Mouse (Mus musculus) frontal cortex, postnatal 10 days (tissue): ENCODE data around the gene Timm10.

Experiments
- DNase-seq, 2 experiments: peaks; one replicate each; pipeline ENCODE4 v3.0.0; 2022; ENCODE audit warnings: low spot score in 2 of 2, mixed read lengths in 1 of 2

Gene Timm10

DNA sequence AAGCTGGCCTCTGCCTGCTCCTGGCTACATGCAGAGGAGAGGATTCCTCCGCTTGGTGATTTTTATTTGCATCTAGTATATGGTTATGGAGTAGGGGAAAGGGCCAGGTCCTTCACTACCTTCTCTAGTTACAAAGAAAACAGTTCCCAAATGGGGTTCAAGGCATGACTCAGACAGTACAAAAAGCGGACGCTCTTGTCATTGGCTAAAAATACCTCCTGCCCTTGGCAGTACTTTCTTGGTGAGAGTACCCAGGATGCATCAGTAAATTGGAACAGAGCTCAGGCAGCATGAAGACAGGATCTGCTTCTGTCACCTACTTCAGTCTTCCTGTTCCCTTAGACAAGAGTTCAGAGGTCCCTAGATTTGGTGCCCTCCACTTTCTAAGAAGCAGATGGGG lies 6.9 kb upstream of the Timm10 start:
- no peak for DNase-seq

DNA sequence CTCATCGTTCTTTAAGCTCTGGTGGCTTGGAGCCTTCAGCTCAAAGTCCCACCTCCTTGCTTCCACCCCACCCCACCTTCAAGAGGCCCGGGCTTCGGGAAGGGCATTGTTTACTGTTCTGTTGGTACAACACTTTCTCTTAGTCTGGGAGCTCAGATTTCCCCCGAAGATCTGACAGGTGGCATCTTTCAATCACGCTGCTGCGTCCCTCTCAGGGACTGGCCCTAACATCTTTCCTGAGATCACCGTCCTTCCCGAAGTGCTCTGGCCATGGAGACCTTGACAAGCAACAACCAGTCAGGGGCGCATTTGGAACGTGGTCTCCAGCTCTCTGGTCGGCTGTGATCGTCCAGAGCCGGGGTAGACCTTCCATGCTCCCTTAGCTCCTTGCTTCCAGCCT lies 4.2 kb upstream of the Timm10 start, which contains the start of gene Smtnl1:
Smtnl1 (minus strand) TSS at position 101 of the 400 bp plus-strand sequence.
- no peak for DNase-seq

DNA sequence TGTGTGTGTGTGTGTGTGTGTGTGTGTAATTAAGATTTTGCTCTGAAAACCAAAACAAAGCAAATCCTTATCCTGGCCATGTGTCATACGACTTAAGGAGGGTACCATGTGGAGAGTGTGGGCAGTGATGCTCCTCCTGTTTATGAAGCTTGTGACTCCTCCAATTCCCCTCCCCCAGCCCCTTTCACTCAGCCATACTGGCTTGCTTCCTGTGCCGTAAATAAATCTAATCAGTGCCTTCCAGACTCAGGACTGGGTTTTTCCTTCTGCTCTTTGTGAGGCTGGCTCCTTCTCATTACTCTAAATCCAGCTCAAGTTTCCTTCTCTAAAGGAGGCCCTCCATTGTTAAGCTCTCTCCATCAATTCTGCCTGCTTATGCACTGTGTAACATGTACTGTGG lies 3.6 kb upstream of the Timm10 start:
- DNase-seq: no peak

DNA sequence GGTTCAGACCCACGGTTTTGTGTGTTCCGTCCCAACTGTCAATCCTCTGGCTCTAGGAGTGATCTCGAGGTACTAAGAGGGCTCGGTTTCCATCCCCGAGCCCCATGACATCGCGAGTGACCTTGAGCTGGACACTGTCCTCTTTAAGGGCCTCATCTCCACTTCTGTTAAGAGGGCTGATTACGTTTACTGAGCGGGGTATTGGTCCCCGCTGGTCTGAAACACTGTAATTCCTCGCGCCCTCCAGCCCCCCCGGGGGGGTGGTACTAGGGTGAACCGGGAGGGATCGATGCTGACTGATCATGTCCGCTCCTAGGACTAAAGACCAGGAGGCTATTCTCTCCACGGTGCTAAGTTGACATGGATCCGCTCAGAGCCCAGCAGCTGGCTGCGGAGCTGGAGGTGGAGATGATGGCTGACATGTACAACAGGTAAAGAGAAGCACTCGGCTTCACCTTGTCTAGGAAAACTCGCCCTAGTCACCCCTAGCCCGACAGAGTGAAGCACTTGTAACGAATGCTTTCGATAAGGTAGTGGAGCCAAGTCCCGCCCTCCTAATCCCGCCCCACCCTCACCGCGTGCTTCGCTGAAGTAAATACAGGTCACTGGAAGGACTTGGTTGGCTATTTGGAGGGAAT lies 605 bp downstream of the Timm10 start:
- no peak for DNase-seq

DNA sequence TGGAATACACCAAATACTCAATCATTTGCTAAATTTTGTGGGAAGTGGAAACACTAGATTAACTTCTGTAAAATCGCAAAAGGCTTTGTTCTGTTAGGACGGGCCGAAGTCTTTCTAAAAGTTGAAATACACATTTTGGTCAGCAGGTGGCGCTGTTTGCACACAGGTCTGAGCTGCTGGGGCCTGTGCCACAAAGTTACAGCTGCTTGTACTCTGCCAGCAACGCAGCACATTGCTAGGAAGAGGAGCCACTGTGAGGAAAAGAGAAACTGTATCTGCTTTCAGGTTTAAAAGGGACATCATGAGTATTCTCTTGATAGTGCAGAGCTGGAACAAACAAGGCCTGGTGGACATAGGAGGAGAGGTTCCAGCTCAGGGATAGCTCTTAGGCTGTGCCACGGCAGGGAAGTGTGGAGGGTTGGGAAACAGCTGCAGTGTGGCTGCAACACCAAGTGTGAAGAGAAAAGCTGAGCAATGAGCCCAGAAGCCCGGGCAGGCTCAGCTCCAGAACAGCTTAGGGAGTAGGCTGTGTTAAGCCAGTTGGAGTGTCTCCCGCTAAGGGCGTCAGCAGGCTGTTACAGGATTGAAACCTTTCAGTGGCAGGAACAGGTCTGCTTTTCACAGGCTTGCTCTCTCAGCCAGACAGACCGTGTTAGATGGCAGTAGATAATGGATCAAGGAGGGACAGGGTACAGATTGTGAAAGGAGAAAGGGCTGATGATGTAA lies 5.0 kb downstream of the Timm10 start:
- DNase-seq: peak; percentile 63 to 82

DNA sequence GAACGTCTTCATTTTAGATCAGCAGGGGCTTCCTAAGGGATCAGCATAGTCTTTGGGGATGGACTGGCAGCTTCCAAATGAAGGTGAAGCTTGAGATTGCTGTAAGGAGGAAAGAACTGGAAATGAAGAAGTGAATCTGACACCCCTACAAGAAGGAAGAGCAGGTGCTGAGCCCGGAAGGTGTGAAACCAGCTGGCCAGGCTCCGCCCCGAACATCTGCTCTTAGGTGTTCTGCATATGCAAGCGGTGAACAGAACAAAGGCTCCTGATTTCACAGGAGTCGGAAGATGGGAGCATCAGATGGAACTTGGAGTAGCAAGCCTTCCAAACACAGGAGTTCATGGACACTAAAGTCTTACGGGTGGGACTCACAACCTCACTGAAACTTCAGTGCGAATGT lies 10.3 kb downstream of the Timm10 start:
- no peak for DNase-seq

DNA sequence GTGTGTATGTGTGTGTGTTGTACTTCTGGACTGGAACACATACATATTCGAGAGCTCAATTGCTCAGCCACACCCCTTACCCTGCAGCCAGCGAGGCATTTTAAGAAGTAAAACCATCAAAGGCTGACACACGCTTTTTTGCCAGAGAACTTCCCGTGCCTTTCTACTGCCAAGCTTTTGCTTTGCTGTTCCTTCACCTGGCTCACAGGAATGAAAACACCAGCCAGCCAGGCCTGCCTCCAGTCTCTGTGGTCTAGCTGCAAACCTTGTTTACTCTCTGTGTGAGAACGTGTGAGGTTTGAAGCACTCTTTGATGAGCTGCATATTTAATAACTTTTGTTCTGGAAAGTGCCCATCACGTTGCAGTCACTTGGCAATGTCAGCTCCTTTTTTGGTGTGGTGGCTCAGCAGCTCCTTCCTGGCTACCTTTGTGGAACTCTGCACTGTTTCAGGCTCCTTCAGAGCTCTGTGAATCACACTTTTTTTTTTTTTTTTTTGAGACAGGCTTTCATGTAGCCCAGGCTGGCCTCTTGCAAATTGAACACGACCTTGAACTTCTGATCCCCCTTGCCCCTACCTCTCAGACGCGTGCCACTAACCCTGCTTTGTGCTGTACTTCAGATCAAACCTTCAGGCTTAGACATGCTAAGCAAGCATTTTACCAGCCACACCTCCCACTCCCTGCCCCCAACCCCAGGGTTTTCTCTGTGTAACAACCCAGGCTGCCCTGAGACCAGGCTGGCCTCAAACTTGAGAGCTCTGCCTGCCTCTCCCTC lies 11.2 kb downstream of the Timm10 start:
- DNase-seq: no peak

DNA sequence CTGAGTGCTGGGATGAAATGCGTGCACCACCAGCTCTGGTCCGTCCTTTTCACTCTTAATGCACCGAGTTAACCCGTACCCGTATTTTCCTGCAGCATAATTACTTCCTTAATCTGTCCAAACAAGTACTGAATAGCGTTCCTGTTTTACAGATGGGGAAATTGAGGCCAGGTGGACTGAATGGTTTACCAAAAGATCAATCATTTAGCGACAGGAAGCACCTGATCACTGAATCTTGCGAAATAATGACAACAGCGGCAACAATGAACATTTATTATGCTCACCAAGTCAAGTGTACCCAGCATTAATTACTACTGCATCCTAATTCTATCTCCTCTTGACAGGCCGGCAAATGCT lies 11.8 kb downstream of the Timm10 start, which contains the start of gene Slc43a1:
Slc43a1 (plus strand) TSS at position 258 of the 357 bp plus-strand sequence.
- DNase-seq: no peak

DNA sequence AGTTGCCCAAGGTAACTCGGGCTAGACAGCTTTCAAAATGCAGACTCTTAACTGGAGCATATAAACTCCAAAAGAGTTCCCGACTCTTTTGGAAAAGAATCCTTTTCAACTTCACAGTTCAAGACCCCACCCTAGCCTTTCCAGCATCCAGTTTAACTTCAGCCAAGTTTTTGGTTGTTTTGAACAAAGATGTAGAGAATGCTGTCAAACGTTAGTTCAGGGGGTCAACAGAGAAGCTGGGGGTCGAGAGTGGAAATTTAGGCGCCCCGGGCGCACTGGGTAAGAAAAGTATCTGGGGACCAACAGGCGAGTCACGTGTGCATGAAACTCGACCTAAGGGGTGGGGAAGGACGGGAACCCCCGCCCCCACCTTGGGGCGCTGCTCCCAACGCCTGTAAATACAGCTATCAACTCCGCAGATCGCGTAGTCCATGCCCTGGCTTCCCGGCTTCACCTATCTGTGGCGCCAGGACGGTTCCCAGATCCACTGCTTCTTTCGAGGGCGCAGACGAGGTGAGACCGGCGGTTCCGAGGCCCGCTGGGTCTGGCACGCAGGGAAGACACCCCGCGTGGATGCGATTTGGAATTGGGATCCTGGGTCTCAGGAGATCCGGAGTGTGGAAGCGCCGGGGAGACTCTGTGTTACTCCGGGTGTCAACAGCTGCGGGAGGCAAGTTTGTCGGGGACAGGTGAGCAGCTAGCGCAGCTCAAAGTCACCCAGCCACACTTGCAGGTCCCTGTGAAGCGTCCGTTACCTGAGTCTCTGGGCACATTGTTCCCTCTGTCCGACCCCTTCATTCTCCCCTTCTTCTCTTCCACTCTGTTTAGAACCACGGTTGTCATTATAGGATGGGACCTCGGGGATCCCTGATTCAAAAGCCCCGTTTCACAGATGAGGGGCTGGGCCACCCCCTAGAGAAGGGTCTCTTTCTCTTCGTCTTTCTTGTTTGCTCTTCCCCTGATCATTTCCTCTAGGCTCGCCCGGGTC lies 12.5 kb downstream of the Timm10 start:
- DNase-seq: no peak

DNA sequence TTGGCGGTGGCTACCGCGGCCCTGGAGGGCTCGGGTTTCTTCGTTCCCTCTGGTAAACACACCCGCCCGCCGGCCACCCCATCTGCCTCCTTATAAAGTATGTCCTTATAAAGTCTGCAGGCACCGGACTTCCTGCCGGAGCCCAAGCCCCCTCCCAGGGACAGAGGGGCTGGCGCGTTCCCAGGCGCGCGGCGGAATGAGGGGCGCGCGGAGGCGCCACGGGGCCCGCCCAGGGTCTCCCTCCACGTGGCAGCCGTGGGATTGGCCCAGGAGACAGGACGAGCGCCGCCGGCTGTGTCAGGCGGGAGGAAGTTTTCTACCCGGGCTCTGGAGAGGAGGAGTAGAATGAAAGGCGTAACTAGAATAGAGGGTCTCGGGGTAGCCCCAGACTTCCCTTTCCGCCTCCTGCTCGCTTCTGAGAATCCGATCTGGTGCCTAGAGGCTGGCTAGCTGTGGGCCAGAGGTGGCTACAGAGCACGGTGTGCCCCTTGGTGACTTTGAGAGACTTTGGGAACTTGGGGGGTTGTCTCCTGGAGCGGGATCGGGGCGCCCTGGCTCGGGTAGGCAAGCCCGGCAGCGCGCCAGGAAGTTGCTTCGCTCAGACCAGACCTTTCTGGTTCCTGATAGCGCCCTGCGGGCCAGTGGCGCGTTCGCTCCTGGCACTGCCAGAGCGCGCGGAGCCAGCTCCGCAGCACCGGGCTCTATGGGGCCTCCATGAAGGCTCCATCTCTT lies 13.4 kb downstream of the Timm10 start:
- peak in 1 of 2 experiments; percentile 25 for DNase-seq

DNA sequence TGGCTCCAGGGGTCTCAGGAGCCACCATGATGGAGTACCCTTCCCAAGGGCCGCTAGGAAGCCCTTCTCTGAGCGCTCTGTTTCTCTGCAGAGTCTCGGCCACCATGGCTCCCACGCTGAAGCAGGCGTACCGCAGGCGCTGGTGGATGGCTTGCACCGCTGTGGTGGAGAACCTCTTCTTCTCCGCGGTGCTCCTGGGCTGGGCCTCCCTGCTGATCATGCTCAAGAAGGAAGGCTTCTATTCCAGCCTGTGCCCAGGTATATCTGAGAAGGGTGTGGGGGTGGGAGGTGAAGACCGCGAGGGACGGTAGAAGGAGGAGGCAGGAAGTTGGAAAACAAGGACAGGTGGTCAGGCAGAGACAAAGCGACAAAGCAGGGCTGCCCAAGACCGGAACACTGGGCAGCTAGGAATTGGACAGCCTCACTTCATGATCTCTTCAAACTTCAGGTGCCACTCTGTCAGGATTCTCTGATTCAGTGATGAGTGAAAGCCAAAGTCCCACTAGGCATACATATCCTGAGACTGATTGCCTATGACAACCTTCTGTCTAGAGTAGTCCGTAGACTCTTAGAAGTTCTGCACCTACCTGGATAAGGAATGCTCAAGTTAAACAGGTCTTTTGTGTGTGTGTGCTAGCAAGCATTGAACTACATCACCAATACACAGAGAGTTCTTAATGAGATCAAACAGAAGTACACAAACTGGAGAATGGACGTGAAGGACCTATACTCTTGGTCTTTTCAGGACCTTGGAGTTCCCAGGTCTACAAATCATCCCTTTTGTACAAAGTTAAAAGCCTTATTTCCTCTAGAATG lies 14.2 kb downstream of the Timm10 start:
- no peak for DNase-seq

DNA sequence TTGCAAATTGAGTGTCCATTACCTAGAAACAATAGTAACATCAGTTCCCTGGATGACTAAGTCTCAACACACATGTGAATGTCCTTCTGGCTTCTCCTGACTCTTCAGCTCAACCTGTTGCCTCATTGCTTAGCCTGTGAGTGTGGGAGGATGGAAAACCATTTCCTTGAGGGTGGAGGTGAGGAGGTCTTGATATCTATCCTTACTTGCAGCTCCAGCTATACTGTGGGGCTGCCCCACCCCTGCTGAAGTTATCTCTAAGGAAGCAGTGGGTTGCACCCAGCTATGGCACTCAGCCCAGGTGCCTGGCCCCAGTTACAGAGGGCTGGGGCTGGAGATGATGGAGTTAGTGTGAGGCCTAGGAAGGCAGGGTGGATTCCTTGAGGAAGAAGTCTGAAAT lies 15.1 kb downstream of the Timm10 start:
- DNase-seq: no peak

DNA sequence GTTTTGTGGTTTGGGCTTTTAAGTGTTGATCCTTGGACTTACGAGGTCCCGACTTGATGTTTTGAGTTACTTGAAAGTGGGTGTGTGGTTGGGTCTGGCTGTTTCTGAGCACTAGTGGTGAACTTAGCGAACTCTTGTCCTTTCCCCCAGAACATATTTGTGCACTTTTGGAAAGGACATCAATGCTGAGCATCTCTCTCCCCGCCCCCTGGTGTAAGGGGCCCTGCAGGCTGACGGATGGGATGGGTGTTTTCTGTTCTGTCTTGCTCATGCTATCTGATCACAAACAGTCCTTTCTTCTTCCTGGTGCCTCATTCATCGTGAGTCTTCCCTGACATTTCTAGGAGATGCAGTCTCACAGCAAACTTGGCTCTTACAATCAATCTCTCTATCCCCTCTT lies 16.9 kb downstream of the Timm10 start:
- DNase-seq: no peak

DNA sequence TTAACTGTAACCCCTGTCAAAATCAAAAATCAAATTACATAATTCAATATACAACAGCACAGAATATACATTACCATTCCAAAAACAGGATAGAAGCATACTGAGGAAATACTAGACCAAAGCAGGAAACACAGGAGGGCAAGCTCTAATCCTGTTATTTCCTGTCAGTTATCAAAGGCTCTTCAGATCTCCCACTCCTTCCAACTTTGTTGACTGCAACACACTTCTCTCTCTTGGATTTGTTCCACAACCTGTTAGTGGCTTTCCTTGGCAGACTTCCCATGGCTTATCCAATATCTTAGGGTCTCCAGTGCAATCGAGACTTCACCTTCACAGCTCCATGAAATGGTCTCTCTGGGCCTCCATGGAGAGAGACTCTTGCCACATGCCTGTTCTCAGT lies 18.4 kb downstream of the Timm10 start:
- DNase-seq: no peak

DNA sequence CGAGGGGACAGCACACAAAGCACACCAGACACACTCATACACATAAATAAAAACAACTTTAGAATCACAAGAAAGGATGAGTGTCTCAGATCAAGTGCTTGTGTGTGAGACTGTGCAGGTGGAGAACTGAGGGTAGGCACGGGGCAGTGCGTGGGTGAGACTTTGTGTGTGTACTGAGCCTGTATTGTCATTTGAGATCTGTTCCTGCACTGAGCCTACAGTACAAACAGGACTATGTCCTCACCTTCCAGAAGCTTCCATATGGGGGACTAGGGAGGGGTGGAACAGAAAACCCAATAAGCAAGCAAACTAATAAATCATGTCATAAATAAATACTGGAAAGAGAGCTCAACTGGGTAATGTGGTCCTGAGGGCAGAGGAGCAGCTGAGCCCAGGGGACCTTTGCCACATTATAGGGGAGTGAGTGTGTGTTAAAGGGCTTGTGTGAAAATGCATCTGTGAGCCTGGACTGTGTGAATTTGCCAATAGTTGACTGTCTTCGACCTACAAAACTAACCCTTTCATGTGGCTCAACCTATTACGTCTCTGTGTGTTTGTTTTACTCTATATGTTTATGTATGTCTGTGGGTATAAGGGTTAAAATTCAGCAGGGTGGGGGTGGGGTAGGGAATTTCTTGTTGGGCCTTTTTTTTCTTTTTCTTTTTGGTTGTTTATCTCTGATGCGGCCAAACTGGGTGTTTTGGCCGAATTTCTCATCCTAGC lies 23.8 kb downstream of the Timm10 start:
- DNase-seq: no peak

DNA sequence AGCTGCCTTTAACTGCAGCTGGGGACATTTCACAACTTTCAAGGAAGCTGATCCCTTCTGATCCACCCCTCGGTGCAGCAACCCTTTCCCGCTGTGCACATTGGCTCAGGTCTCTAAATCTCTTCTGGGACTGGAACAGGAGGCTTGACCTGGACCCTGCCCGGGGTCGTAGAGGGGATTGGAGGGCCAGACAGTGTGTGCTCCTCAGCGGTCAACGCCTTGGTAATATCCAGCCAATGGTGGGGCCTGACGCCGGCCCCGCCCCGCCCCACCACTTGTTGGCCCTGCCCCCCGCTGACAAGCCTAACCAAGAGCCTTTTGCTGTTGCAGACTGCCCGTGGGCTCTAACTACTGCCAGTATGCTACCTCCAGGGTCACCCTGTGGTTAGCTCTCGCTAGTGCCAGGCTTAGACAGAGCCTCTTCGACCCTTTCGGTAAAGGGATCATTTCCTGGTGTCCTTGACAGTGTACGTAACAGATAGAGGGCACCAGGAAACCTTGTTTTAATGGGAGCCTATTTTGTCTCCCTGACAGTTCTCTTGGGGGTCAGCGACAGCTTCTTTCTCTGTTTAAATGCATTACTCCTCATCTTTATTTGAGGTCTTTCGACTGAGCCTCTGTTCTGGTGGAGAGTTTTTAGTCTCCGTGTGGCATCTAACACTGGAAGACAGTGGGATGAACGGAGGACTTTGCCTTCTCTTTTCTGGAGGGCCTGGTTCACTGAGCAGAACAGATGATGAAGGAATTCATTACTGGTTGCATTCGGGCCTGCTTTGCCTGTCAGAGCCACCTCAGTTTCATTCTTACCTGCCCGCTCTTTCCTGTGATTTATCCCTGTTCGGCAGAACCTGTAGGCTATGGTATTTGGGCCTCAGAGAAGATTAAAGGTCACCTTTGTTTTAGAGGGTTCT lies 24.6 kb downstream of the Timm10 start:
- no peak for DNase-seq

DNA sequence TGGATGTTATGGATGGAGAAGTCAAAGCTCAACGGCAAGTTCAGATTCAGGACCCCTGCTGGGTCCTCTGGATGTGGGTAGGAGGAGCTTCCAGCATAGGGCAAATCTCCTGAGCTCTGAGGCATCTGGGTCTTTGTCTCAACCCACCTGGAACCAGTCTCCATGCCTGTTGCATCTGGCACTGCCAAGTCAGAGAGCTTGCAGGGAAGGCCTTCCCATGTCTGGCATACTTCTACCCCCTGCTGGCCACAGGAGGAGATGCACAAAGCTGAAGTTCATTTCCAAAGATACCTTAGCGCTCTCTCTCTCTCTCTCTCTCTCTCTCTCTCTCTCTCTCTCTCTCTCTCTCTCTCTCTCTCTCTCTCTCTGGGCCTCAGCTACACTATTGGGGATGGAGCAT lies 28.9 kb downstream of the Timm10 start:
- no peak for DNase-seq

DNA sequence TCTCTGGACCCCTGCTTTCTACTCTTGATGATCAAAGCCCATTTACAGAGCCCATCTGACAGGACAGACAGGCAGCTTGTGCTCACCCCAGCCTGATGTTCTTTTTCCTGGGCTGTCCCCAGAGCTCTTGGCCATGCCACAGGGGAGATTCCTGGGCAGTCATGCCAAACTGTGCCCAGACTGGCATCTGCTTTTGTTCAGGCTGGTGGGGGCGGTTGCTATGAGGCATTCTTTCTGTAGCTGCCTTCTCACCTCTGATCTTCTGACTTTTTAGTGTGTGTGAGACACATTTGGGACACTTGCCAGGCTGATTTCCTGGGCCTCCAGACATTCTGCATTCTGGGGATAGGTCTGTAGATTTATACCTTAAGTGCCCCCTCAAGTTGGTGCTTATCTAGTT lies 31.8 kb downstream of the Timm10 start:
- DNase-seq: no peak
